ENCODE assay signal across 24 mouse cellular contexts in genomic region chr7:34346505-34346904, GRCm38 (mm10).
"Had no signal": no experiment of that assay in that cellular context is flagged by ENCODE, and none has a peak within 500 bp of the region (broad histone marks: within the 10 kb centered on the region; RNA-seq: fewer than 3 reads in every experiment).

No protein-coding gene starts in this region.

- H3K9me3 ChIP-seq: heart, embryonic 10.5 days; heart, embryonic 12.5 days; hindbrain, embryonic 13.5 days; hindbrain, embryonic 15.5 days; kidney, embryonic 15.5 days; limb, embryonic 10.5 days; limb, embryonic 12.5 days had no signal

- DNase-seq: gastrocnemius, adult 2 months; gastrocnemius, postnatal 10 days; gastrocnemius, postnatal 25 days; heart, postnatal 10 days; heart, postnatal 4 days; kidney, adult 11 months; kidney, adult 2 months; kidney, adult 9 months; kidney, postnatal 14 days; kidney, postnatal 36 days; liver had no signal

- H3K9ac ChIP-seq: heart, embryonic 12.5 days; hindbrain, embryonic 13.5 days; hindbrain, embryonic 15.5 days; kidney, embryonic 15.5 days; limb, embryonic 12.5 days; liver, embryonic 14.5 days had no signal

- H3K4me1 ChIP-seq: heart, embryonic 10.5 days; hindbrain, embryonic 13.5 days; hindbrain, embryonic 15.5 days; kidney, embryonic 15.5 days; limb, embryonic 10.5 days; limb, embryonic 12.5 days had no signal

- H3K4me3 ChIP-seq: gastrocnemius, adult 2 months; heart, embryonic 10.5 days; heart, embryonic 12.5 days; hindbrain, embryonic 13.5 days; hindbrain, embryonic 15.5 days; kidney, embryonic 15.5 days; layer of hippocampus, adult 2 months; left cerebral cortex, adult 2 months; limb, embryonic 10.5 days; limb, embryonic 12.5 days had no signal

- H3K27ac ChIP-seq: gastrocnemius, adult 2 months; heart, embryonic 10.5 days; hindbrain, embryonic 13.5 days; hindbrain, embryonic 15.5 days; hindbrain, postnatal 0 days; kidney, embryonic 15.5 days; kidney, postnatal 0 days; layer of hippocampus, adult 2 months; left cerebral cortex, adult 2 months; limb, embryonic 10.5 days; limb, embryonic 12.5 days; liver, embryonic 14.5 days had no signal

- ATAC-seq: hindbrain, postnatal 0 days; intestine, embryonic 16.5 days had no signal

- H3K27me3 ChIP-seq: heart, embryonic 12.5 days; hindbrain, embryonic 13.5 days; hindbrain, embryonic 15.5 days; kidney, embryonic 15.5 days; limb, embryonic 12.5 days had no signal
